16 mouse cellular contexts compared by ENCODE assay signal in genomic region chr9:63781714-63782464, GRCm38 (mm10). TPM values are rescaled to one million over a fixed set of nuclear protein-coding genes. Genes with fewer than 3 reads are reported as not detected.
DNase-seq lines count a peak whose midpoint lies in the region; ATAC-seq lines count a peak whose summit lies in the region.
"Had no signal": no experiment of that assay in that cellular context is flagged by ENCODE, and none has a peak within 500 bp of the region (broad histone marks: within the 10 kb centered on the region; RNA-seq: fewer than 3 reads in every experiment).

No protein-coding gene starts in this region.

- H3K27ac ChIP-seq in hindbrain, embryonic 10.5 days: peak overlapping the region; percentile 62; the same call in 1 of the 2 replicates
- H3K27ac ChIP-seq in hindbrain, embryonic 16.5 days (ENCODE audit: low read depth, low read length): no peak overlapping the region
- H3K27ac ChIP-seq in intestine, embryonic 16.5 days (ENCODE audit: low read length): peak overlapping the region; percentile 58
- peak overlapping the region; percentile 15; the same call in 1 of the 2 replicates for H3K27ac ChIP-seq in liver, embryonic 16.5 days (ENCODE audit: low read length)
- no peak overlapping the region for H3K27ac ChIP-seq in forebrain, embryonic 16.5 days (ENCODE audit: low read length)
- H3K27ac ChIP-seq: neural tube, embryonic 12.5 days had no signal

- DNase-seq in hindbrain, embryonic 10.5 days (ENCODE audit: low spot score): no peak
- DNase-seq in c-Kit-positive CD71-positive TER-119-positive erythroid progenitor cells, embryonic 14.5 days (ENCODE audit: low spot score): peak; percentile 20
- DNase-seq in cerebellum, postnatal 14 days: no peak
- no peak for DNase-seq in thymus, postnatal 14 days
- DNase-seq: adrenal gland, postnatal 10 days; cerebellum, postnatal 10 days; heart, postnatal 36 days; kidney, postnatal 10 days; lung, adult 2 months; right cerebral cortex, postnatal 25 days had no signal

- H3K36me3 ChIP-seq in hindbrain, embryonic 10.5 days: no peaks in the 10 kb centered on the region
- no peaks in the 10 kb centered on the region for H3K36me3 ChIP-seq in hindbrain, embryonic 16.5 days (ENCODE audit: control insufficient read depth, insufficient read depth, low read length)
- no peaks in the 10 kb centered on the region for H3K36me3 ChIP-seq in intestine, embryonic 16.5 days (ENCODE audit: control insufficient read depth, insufficient read depth, low read length)
- H3K36me3 ChIP-seq in liver, embryonic 16.5 days (ENCODE audit: control insufficient read depth, insufficient read depth): no peaks in the 10 kb centered on the region
- no peaks in the 10 kb centered on the region for H3K36me3 ChIP-seq in forebrain, embryonic 16.5 days (ENCODE audit: control insufficient read depth, insufficient read depth)
- H3K36me3 ChIP-seq: neural tube, embryonic 12.5 days had no signal

- H3K9me3 ChIP-seq in hindbrain, embryonic 10.5 days: no peaks in the 10 kb centered on the region
- no peaks in the 10 kb centered on the region for H3K9me3 ChIP-seq in hindbrain, embryonic 16.5 days (ENCODE audit: control insufficient read depth, low read length)
- H3K9me3 ChIP-seq in intestine, embryonic 16.5 days (ENCODE audit: control insufficient read depth, low read length): no peaks in the 10 kb centered on the region
- H3K9me3 ChIP-seq in liver, embryonic 16.5 days (replicated peaks; ENCODE audit: control insufficient read depth, low read length): no peaks in the 10 kb centered on the region
- H3K9me3 ChIP-seq in forebrain, embryonic 16.5 days (ENCODE audit: control insufficient read depth, low read length): no peaks in the 10 kb centered on the region
- H3K9me3 ChIP-seq: neural tube, embryonic 12.5 days had no signal

- H3K4me1 ChIP-seq in hindbrain, embryonic 10.5 days (replicated peaks): peaks cover 63% of the 10 kb centered on the region
- H3K4me1 ChIP-seq in hindbrain, embryonic 16.5 days (ENCODE audit: control insufficient read depth, insufficient read depth, low read depth, low read length): peaks cover 9% of the 10 kb centered on the region; the same call in 1 of the 2 replicates
- peaks cover 54% of the 10 kb centered on the region for H3K4me1 ChIP-seq in intestine, embryonic 16.5 days (ENCODE audit: control insufficient read depth, insufficient read depth, low read length)
- H3K4me1 ChIP-seq in liver, embryonic 16.5 days (ENCODE audit: control insufficient read depth, low read depth, low read length): peaks cover 53% of the 10 kb centered on the region
- H3K4me1 ChIP-seq in forebrain, embryonic 16.5 days (replicated peaks; ENCODE audit: control insufficient read depth, insufficient read depth, low read length): peaks cover 8% of the 10 kb centered on the region

- peaks cover 40% of the 10 kb centered on the region for H3K27me3 ChIP-seq in hindbrain, embryonic 10.5 days (ENCODE audit: insufficient read depth, poor library complexity, severe bottlenecking)
- H3K27me3 ChIP-seq in hindbrain, embryonic 16.5 days (replicated peaks; ENCODE audit: control insufficient read depth, insufficient read depth, low read length): no peaks in the 10 kb centered on the region
- no peaks in the 10 kb centered on the region for H3K27me3 ChIP-seq in intestine, embryonic 16.5 days (replicated peaks; ENCODE audit: control insufficient read depth, insufficient read depth, low read length)
- H3K27me3 ChIP-seq in liver, embryonic 16.5 days (ENCODE audit: control insufficient read depth, insufficient read depth, low read depth, low read length): no peaks in the 10 kb centered on the region
- H3K27me3 ChIP-seq in forebrain, embryonic 16.5 days (replicated peaks; ENCODE audit: control insufficient read depth, insufficient read depth, low read length): no peaks in the 10 kb centered on the region

- H3K4me2 ChIP-seq in hindbrain, embryonic 16.5 days (ENCODE audit: low read length): no peak overlapping the region
- H3K4me2 ChIP-seq in intestine, embryonic 16.5 days (ENCODE audit: low read depth, low read length): peak overlapping the region; percentile 8; the same call in 1 of the 2 replicates
- peak overlapping the region; percentile 42 for H3K4me2 ChIP-seq in liver, embryonic 16.5 days (ENCODE audit: low read depth, low read length)
- no peak overlapping the region for H3K4me2 ChIP-seq in forebrain, embryonic 16.5 days (ENCODE audit: low read length)
- H3K4me2 ChIP-seq: neural tube, embryonic 12.5 days had no signal

- ATAC-seq in hindbrain, embryonic 16.5 days: no peak
- peak; percentile 58 for ATAC-seq in intestine, embryonic 16.5 days
- peak; percentile 70 for ATAC-seq in liver, embryonic 16.5 days (ENCODE audit: low read depth)
- no peak for ATAC-seq in forebrain, embryonic 16.5 days
- ATAC-seq: inflammation-experienced regulatory T-cells, adult 6 months had no signal

- 74% methylated on average over 7 of the region's 7 CpGs for WGBS in hindbrain, embryonic 10.5 days
- WGBS in hindbrain, embryonic 16.5 days: 82% methylated on average over 7 of the region's 7 CpGs
- WGBS in intestine, embryonic 16.5 days: 59% methylated on average over 7 of the region's 7 CpGs
- WGBS in liver, embryonic 16.5 days (ENCODE audit: insufficient replicate concordance): 45% methylated on average over 7 of the region's 7 CpGs
- WGBS in forebrain, embryonic 16.5 days: 79% methylated on average over 7 of the region's 7 CpGs

- H3K4me3 ChIP-seq in hindbrain, embryonic 10.5 days: no peak overlapping the region
- H3K4me3 ChIP-seq in hindbrain, embryonic 16.5 days (ENCODE audit: low read length): no peak overlapping the region
- no peak overlapping the region for H3K4me3 ChIP-seq in intestine, embryonic 16.5 days (ENCODE audit: low read length)
- no peak overlapping the region for H3K4me3 ChIP-seq in liver, embryonic 16.5 days (ENCODE audit: low read depth, low read length)
- no peak overlapping the region for H3K4me3 ChIP-seq in forebrain, embryonic 16.5 days (replicated peaks; ENCODE audit: low read length)
- H3K4me3 ChIP-seq: neural tube, embryonic 12.5 days had no signal

- no peak overlapping the region for H3K9ac ChIP-seq in hindbrain, embryonic 16.5 days (ENCODE audit: low read depth, low read length)
- H3K9ac ChIP-seq in intestine, embryonic 16.5 days (ENCODE audit: low read depth, low read length): no peak overlapping the region
- H3K9ac ChIP-seq in liver, embryonic 16.5 days (ENCODE audit: low read depth, low read length): 0 out of 2 replicates have a peak overlapping the region, but pooled peaks have one; percentile 6
- H3K9ac ChIP-seq in forebrain, embryonic 16.5 days (replicated peaks; ENCODE audit: low read depth, low read length): no peak overlapping the region
- H3K9ac ChIP-seq: neural tube, embryonic 12.5 days had no signal

RNA-seq across cellular contexts. Expression of gene Smad3, which starts 24.1 kb away (rescaled TPM):
- polyA plus RNA-seq in hindbrain, embryonic 10.5 days (2016; fragmentation: Nextera tagmentation; extraction: Ambion mirVana): 24.2 TPM in 2 replicates
- polyA plus RNA-seq in hindbrain, embryonic 16.5 days (2015; fragmentation: Nextera tagmentation; extraction: Ambion mirVana): 7.7 and 9.3 TPM in 2 replicates
- polyA plus RNA-seq in intestine, embryonic 16.5 days (2015; fragmentation: Nextera tagmentation; extraction: Ambion mirVana): 10.9 and 11.8 TPM in 2 replicates
- polyA plus RNA-seq in liver, embryonic 16.5 days (2015; fragmentation: Nextera tagmentation; extraction: Ambion mirVana): 2.7 TPM in 2 replicates
- 7.4 and 7.8 TPM in 2 replicates for polyA plus RNA-seq in forebrain, embryonic 16.5 days (2015; fragmentation: Nextera tagmentation; extraction: Ambion mirVana)

Comparison
In these comparisons a context has a peak if more than half of its experiments do, and no peak if none do; other contexts are left out.
1. H3K27ac ChIP-seq: peak in hindbrain, embryonic 10.5 days (single experiment), intestine, embryonic 16.5 days (single experiment) and liver, embryonic 16.5 days (single experiment); none in hindbrain, embryonic 16.5 days (single experiment) and forebrain, embryonic 16.5 days (single experiment).
2. ATAC-seq: peak in intestine, embryonic 16.5 days (single experiment) and liver, embryonic 16.5 days (single experiment); none in hindbrain, embryonic 16.5 days (single experiment) and forebrain, embryonic 16.5 days (single experiment).
3. H3K4me2 ChIP-seq: peak in intestine, embryonic 16.5 days (single experiment) and liver, embryonic 16.5 days (single experiment); none in hindbrain, embryonic 16.5 days (single experiment) and forebrain, embryonic 16.5 days (single experiment).